Mouse (Mus musculus) heart, embryonic 14.5 days (tissue): ENCODE measurements around the gene Olfm2. TPM values are rescaled to one million over a fixed set of nuclear protein-coding genes. Genes with fewer than 3 reads are reported as not detected.
"Not testable (repeated sequence)": the region's sequence is repeated elsewhere in the genome, so short reads cannot be mapped to it uniquely, and the experiment has no call there.

Experiments
- ATAC-seq: fragments of 200-750 bp; cut with Nextera tagmentation; 2 replicates; pipeline ENCODE4 v1.8.0; 2017; ENCODE audit warnings: low read depth, moderate TSS enrichment; ENCODE audit not compliant: insufficient number of reproducible peaks, insufficient read depth, low FRiP score
- H3K27ac ChIP-seq, 2 experiments: fragments of 200-500 bp in 1 of 2; fragments of 300-500 bp in 1 of 2; sonication (generic) in 1 of 2; replicated peaks in 1 of 2; 2 replicates each; pipeline ENCODE4 v1.5.1; 2012 to 2014; ENCODE audit warnings: low read depth in 2 of 2, low read length in 2 of 2, control low read depth in 1 of 2, mild to moderate bottlenecking in 1 of 2, mixed read lengths in 1 of 2; ENCODE audit not compliant: control insufficient read depth in 1 of 2, insufficient read depth in 1 of 2
- H3K27me3 ChIP-seq: fragments of 300-500 bp; sonication (generic); 2 replicates; pipeline ENCODE4 v1.6.1; 2014; ENCODE audit warnings: mild to moderate bottlenecking, low read length, control low read depth; ENCODE audit not compliant: control insufficient read depth, insufficient read depth
- H3K36me3 ChIP-seq: fragments of 300-500 bp; sonication (generic); 2 replicates; pipeline ENCODE4 v1.6.1; 2014; ENCODE audit warnings: mild to moderate bottlenecking, control low read depth, low read length, mixed read lengths; ENCODE audit not compliant: control insufficient read depth, insufficient read depth
- H3K4me1 ChIP-seq, 2 experiments: fragments of 200-500 bp in 1 of 2; fragments of 300-500 bp in 1 of 2; sonication (generic) in 1 of 2; 2 replicates each; pipeline ENCODE4 v1.6.1; 2012 to 2014; ENCODE audit warnings: low read length in 2 of 2, control low read depth in 1 of 2, mixed read lengths in 1 of 2; ENCODE audit not compliant: control insufficient read depth in 2 of 2, insufficient read depth in 2 of 2
- H3K4me2 ChIP-seq: fragments of 300-500 bp; sonication (generic); 2 replicates; pipeline ENCODE4 v1.6.1; 2014; ENCODE audit warnings: mild to moderate bottlenecking, low read length
- H3K4me3 ChIP-seq, 2 experiments: fragments of 200-500 bp in 1 of 2; fragments of 300-500 bp in 1 of 2; sonication (generic) in 1 of 2; 2 replicates each; pipeline ENCODE4 v1.5.1; 2012 to 2014; ENCODE audit warnings: low read length in 2 of 2, mild to moderate bottlenecking in 2 of 2, control low read depth in 1 of 2, low read depth in 1 of 2, moderate library complexity in 1 of 2; ENCODE audit not compliant: control insufficient read depth in 1 of 2, insufficient read depth in 1 of 2
- H3K9ac ChIP-seq: fragments of 300-500 bp; sonication (generic); 2 replicates; pipeline ENCODE4 v1.6.1; 2014; ENCODE audit warnings: mild to moderate bottlenecking, low read length
- H3K9me3 ChIP-seq: fragments of 300-500 bp; sonication (generic); 2 replicates; pipeline ENCODE4 v1.6.1; 2016; ENCODE audit warnings: low read length, control low read depth; ENCODE audit not compliant: control insufficient read depth
- WGBS: fragments of 180-500 bp; shearing (Covaris S2); extraction: QIAGEN DNeasy Blood & Tissue Kit; methylation state at CpG from one replicate; pipeline ENCODE4 v1.1.7; 2014; 5-methylcytosine and 5-hydroxymethylcytosine counted together
- polyA plus RNA-seq: library from polyadenylated mRNA; unstranded; fragments of >200 nt; fragmentation: Nextera tagmentation; extraction: Ambion mirVana; gene quantifications from 2 replicates; pipeline ENCODE4 v1.2.1, GENCODE M21; 2014

Olfm2 gene
- polyA plus RNA-seq, 1 experiment from 2014 or later, result 1.3 TPM

GRCm38 (mm10) chr9:20641501-20641900, 104.6 kb downstream of the Olfm2 start:
- no peak for ATAC-seq
- peak overlapping the region in 1 of 2 experiments; percentile 98 for H3K27ac ChIP-seq
- WGBS, result 10% methylated on average over 6 of the region's 6 CpGs

GRCm38 (mm10) chr9:20639486-20639885, 106.7 kb downstream of the Olfm2 start:
- no peaks in the 10 kb centered on the region for H3K9me3 ChIP-seq
- 87% methylated on average over 4 of the region's 4 CpGs for WGBS
- H3K27ac ChIP-seq, result no peak overlapping the region
- H3K27me3 ChIP-seq, result no peaks in the 10 kb centered on the region
- no peak for ATAC-seq
- H3K9ac ChIP-seq, result no peak overlapping the region
- no peak overlapping the region for H3K4me2 ChIP-seq
- H3K36me3 ChIP-seq, result peaks cover 29% of the 10 kb centered on the region
- peaks cover 3 to 16% of the 10 kb centered on the region in 2 experiments for H3K4me1 ChIP-seq
- H3K4me3 ChIP-seq, result no peak overlapping the region

More at GRCm38 (mm10) chr9:20641501-20641900, 104.6 kb downstream of the Olfm2 start:
- Histone ChIP-seq H3K27me3 (no peaks in the 10 kb centered on the region), H3K9ac (peak overlapping the region; percentile 98), H3K9me3 (no peaks in the 10 kb centered on the region), H3K4me2 (peak overlapping the region; percentile 99), H3K4me3 (peak overlapping the region; percentile 90 to 96), H3K36me3 (peaks cover 33% of the 10 kb centered on the region), H3K4me1 (peaks cover 4 to 22% of the 10 kb centered on the region in 2 experiments)

GRCm38 (mm10) chr9:20638552-20638951, 107.6 kb downstream of the Olfm2 start:
- WGBS, result 93% methylated on average over 19 of the region's 19 CpGs
- Histone ChIP-seq H3K4me2 (no peak overlapping the region), H3K4me1 (peaks cover 3 to 11% of the 10 kb centered on the region in 2 experiments), H3K9ac (no peak overlapping the region), H3K27me3 (no peaks in the 10 kb centered on the region), H3K4me3 (no peak overlapping the region), H3K9me3 (no peaks in the 10 kb centered on the region), H3K27ac (no peak overlapping the region), H3K36me3 (peaks cover 29% of the 10 kb centered on the region)
- no peak for ATAC-seq

- Histone ChIP-seq H3K36me3 (peaks cover 32% of the 10 kb centered on the region), H3K4me2 (no peak overlapping the region), H3K9ac (no peak overlapping the region), H3K4me3 (no peak overlapping the region), H3K27me3 (no peaks in the 10 kb centered on the region), H3K27ac (no peak overlapping the region), H3K9me3 (no peaks in the 10 kb centered on the region), H3K4me1 (peaks cover 3 to 10% of the 10 kb centered on the region in 2 experiments)
- WGBS, result 75% methylated on average over 2 of the region's 2 CpGs
- ATAC-seq, result no peak
Observed at GRCm38 (mm10) chr9:20636790-20637189, 109.4 kb downstream of the Olfm2 start.

GRCm38 (mm10) chr9:20636256-20636655, 109.9 kb downstream of the Olfm2 start:
- H3K9ac ChIP-seq, result no peak overlapping the region
- ATAC-seq, result no peak
- peaks cover 32% of the 10 kb centered on the region for H3K36me3 ChIP-seq
- no peak overlapping the region for H3K4me3 ChIP-seq
- no peak overlapping the region for H3K27ac ChIP-seq
- H3K4me1 ChIP-seq, result peaks cover 3 to 8% of the 10 kb centered on the region in 2 experiments
- H3K4me2 ChIP-seq, result no peak overlapping the region
- H3K9me3 ChIP-seq, result no peaks in the 10 kb centered on the region
- no peaks in the 10 kb centered on the region for H3K27me3 ChIP-seq
- 82% methylated on average over 3 of the region's 3 CpGs for WGBS

DNA sequence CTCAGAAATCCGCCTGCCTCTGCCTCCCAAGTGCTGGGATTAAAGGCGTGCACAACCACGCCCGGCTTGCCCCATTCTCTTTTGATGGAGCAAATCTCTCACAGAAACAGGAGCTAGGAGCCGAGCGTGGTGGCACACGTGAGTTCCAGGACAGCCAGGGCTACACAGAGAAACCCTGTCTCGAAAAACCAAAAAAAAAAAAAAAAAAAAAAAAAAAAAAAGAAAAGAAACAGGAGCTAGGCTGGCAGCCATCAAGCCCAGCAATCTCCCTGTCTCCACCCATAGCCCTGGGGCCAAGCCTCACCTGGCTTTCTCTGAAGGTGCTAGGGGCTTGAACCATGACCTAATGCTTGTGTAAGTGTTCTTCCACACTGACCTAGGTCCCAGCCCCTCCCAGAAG, 110.5 kb downstream of the Olfm2 start:
- not testable (repeated sequence) for ATAC-seq, H3K4me3 ChIP-seq, H3K9me3 ChIP-seq, H3K9ac ChIP-seq, H3K27ac ChIP-seq, H3K4me2 ChIP-seq, H3K27me3 ChIP-seq, H3K4me1 ChIP-seq
- WGBS, result 91% methylated on average over 8 of the region's 8 CpGs
- H3K36me3 ChIP-seq, result peaks cover 32% of the 10 kb centered on the region

DNA sequence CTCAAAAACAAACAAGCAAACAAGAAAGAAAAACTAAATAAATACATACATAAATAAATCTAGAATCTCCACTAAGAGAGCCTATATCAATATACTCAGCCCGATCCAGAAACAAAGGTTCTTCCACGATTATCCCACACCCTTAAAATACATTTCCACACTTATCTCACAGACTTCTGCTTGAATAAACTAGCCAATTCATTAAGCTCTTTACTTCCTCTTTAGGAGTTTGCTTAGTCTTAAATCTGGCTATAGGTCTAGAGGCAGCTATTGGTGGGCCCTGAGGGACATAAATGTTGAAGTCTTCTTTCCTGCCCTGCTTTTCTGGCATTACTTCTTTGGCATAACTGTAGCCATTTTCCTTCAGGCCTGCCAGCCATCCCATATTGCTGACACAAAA, 114.8 kb downstream of the Olfm2 start:
- no peak for ATAC-seq
- Histone ChIP-seq H3K27me3 (no peaks in the 10 kb centered on the region), H3K36me3 (peaks cover 4% of the 10 kb centered on the region), H3K9ac (no peak overlapping the region), H3K4me1 (no peaks in the 10 kb centered on the region), H3K27ac (no peak overlapping the region), H3K9me3 (no peaks in the 10 kb centered on the region), H3K4me3 (no peak overlapping the region), H3K4me2 (no peak overlapping the region)
- WGBS, result 93% methylated on average over 2 of the region's 2 CpGs
